Mouse (Mus musculus): Measurements from ENCODE around the gene Lrrc20. TPM values are rescaled to one million over a fixed set of nuclear protein-coding genes. Genes with fewer than 3 reads are reported as not detected.

The Lrrc20 gene
- polyA plus RNA-seq (2014; fragmentation: Nextera tagmentation; extraction: Ambion mirVana): 9.7 TPM in 2 replicates

- no peaks in the 10 kb centered on the region for H3K27me3 ChIP-seq (replicated peaks; ENCODE audit: control insufficient read depth, insufficient read depth, low read length)
- WGBS: 0% methylated on average over 29 of the region's 70 CpGs
- H3K36me3 ChIP-seq (ENCODE audit: control insufficient read depth, insufficient read depth, low read length): no peaks in the 10 kb centered on the region
- no peaks in the 10 kb centered on the region for H3K9me3 ChIP-seq (ENCODE audit: control insufficient read depth, low read length)
- ATAC-seq (ENCODE audit: low read depth) (peak; percentile 99), DNase-seq (ENCODE audit: low spot score) (peak; percentile 97)
- H3K4me1 ChIP-seq (ENCODE audit: control insufficient read depth, insufficient read depth, low read length): peaks cover 5% of the 10 kb centered on the region; the same call in 1 of the 2 replicates
- H3K27ac ChIP-seq (replicated peaks; ENCODE audit: low read depth, low read length): no peak within 1 kb of the TSS; the same call in 1 of the 2 replicates
- H3K4me2 ChIP-seq (ENCODE audit: low read depth, low read length): peak within 1 kb of the TSS; percentile 75
- peak within 1 kb of the TSS; percentile 65 for H3K4me3 ChIP-seq (ENCODE audit: low read depth, low read length)
- H3K9ac ChIP-seq (ENCODE audit: low read depth, low read length): peak within 1 kb of the TSS; percentile 67
These were observed at the start of gene Lrrc20 for GRCm38 (mm10) chr10:61475594-61476439. Gene Lrrc20 (plus strand): TSS chr10:61475801.

DNA sequence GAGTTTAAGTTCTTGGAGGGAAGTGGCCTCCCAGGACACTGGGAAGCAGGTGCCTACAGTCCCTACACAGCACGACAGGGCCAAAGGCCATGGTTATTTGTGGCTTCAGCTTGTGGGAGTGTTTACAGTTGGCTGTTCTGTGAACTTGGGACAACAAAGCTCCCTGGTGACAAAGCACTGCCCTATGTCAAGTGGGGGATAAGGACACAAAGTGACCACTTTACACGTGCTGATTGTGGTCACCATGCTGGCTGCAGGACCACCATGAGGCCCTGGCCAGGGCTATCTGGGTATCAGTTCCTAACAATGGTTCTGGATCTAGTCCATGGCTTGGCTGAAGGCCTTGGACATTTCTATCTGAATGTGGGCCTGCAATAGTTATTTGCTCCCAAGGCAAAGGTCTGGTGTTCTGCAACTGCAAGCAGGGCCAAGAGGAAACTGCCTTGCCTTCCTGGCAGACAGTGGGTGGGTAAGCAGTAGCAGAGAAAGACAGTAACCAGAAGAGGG lies 49.3 kb upstream of the Lrrc20 start:
- no peaks in the 10 kb centered on the region for H3K9me3 ChIP-seq (ENCODE audit: control insufficient read depth, low read length)
- H3K4me3 ChIP-seq (ENCODE audit: low read depth, low read length): no peak overlapping the region
- peaks cover 8% of the 10 kb centered on the region for H3K4me1 ChIP-seq (ENCODE audit: control insufficient read depth, insufficient read depth, low read length)
- peaks cover 27% of the 10 kb centered on the region for H3K36me3 ChIP-seq (ENCODE audit: control insufficient read depth, insufficient read depth, low read length)
- DNase-seq (ENCODE audit: low spot score) (no peak), ATAC-seq (ENCODE audit: low read depth) (no peak)
- H3K9ac ChIP-seq (ENCODE audit: low read depth, low read length): no peak overlapping the region
- no peaks in the 10 kb centered on the region for H3K27me3 ChIP-seq (replicated peaks; ENCODE audit: control insufficient read depth, insufficient read depth, low read length)
- no peak overlapping the region for H3K27ac ChIP-seq (replicated peaks; ENCODE audit: low read depth, low read length)
- WGBS: 53% methylated on average over 2 of the region's 2 CpGs
- no peak overlapping the region for H3K4me2 ChIP-seq (ENCODE audit: low read depth, low read length)

DNA sequence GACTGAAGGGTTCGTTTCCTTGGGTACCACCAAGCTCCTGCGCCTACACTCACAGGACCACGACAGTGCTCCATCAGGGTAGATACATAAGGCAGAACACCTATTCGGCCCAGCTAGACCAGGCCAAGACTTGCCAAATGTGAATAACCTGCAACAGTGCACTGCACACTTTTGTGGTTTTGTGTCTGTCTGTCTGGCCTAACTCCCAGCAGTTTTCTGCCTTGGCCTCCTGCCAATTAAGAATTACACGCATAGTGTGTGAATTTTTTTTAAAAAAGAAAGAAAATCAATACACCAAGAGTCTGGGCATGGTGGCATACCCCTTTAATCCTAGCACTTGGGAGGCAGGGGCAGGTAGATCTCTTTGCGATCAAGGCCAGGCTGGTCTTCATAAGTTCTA lies 47.6 kb upstream of the Lrrc20 start:
- Histone ChIP-seq H3K4me2 (ENCODE audit: low read depth, low read length) (no peak overlapping the region), H3K27ac (replicated peaks; ENCODE audit: low read depth, low read length) (no peak overlapping the region), H3K4me3 (ENCODE audit: low read depth, low read length) (no peak overlapping the region), H3K27me3 (replicated peaks; ENCODE audit: control insufficient read depth, insufficient read depth, low read length) (no peaks in the 10 kb centered on the region), H3K36me3 (ENCODE audit: control insufficient read depth, insufficient read depth, low read length) (peaks cover 36% of the 10 kb centered on the region), H3K4me1 (ENCODE audit: control insufficient read depth, insufficient read depth, low read length) (peaks cover 8% of the 10 kb centered on the region), H3K9ac (ENCODE audit: low read depth, low read length) (no peak overlapping the region), H3K9me3 (ENCODE audit: control insufficient read depth, low read length) (no peaks in the 10 kb centered on the region)
- DNase-seq (ENCODE audit: low spot score) (no peak), ATAC-seq (ENCODE audit: low read depth) (no peak)
- WGBS: 86% methylated on average over 6 of the region's 6 CpGs

- H3K27me3 ChIP-seq (replicated peaks; ENCODE audit: control insufficient read depth, insufficient read depth, low read length): no peaks in the 10 kb centered on the region
- DNase-seq (ENCODE audit: low spot score) (no peak), ATAC-seq (ENCODE audit: low read depth) (no peak)
- 63% methylated on average over 4 of the region's 4 CpGs for WGBS
- no peak overlapping the region for H3K27ac ChIP-seq (replicated peaks; ENCODE audit: low read depth, low read length)
- H3K4me2 ChIP-seq (ENCODE audit: low read depth, low read length): no peak overlapping the region
- H3K36me3 ChIP-seq (ENCODE audit: control insufficient read depth, insufficient read depth, low read length): peaks cover 41% of the 10 kb centered on the region
- no peak overlapping the region for H3K4me3 ChIP-seq (ENCODE audit: low read depth, low read length)
- H3K9ac ChIP-seq (ENCODE audit: low read depth, low read length): no peak overlapping the region
- peaks cover 8% of the 10 kb centered on the region for H3K4me1 ChIP-seq (ENCODE audit: control insufficient read depth, insufficient read depth, low read length)
- no peaks in the 10 kb centered on the region for H3K9me3 ChIP-seq (ENCODE audit: control insufficient read depth, low read length)
These were observed 47.2 kb upstream of the Lrrc20 start for GRCm38 (mm10) chr10:61428416-61428815.

- DNase-seq (ENCODE audit: low spot score): no peak
- no peaks in the 10 kb centered on the region for H3K27me3 ChIP-seq (replicated peaks; ENCODE audit: control insufficient read depth, insufficient read depth, low read length)
- H3K4me1 ChIP-seq (ENCODE audit: control insufficient read depth, insufficient read depth, low read length): peaks cover 8% of the 10 kb centered on the region
- no peak overlapping the region for H3K9ac ChIP-seq (ENCODE audit: low read depth, low read length)
- H3K36me3 ChIP-seq (ENCODE audit: control insufficient read depth, insufficient read depth, low read length): peaks cover 47% of the 10 kb centered on the region
- WGBS: 86% methylated on average over 5 of the region's 5 CpGs
- no peak overlapping the region for H3K4me2 ChIP-seq (ENCODE audit: low read depth, low read length)
- H3K4me3 ChIP-seq (ENCODE audit: low read depth, low read length): no peak overlapping the region
- no peak overlapping the region for H3K27ac ChIP-seq (replicated peaks; ENCODE audit: low read depth, low read length)
- no peak for ATAC-seq (ENCODE audit: low read depth)
- H3K9me3 ChIP-seq (ENCODE audit: control insufficient read depth, low read length): no peaks in the 10 kb centered on the region
These were observed 46.6 kb upstream of the Lrrc20 start for GRCm38 (mm10) chr10:61429043-61429442.

- no peak for ATAC-seq (ENCODE audit: low read depth)
- no peaks in the 10 kb centered on the region for H3K27me3 ChIP-seq (replicated peaks; ENCODE audit: control insufficient read depth, insufficient read depth, low read length)
- no peak overlapping the region for H3K27ac ChIP-seq (replicated peaks; ENCODE audit: low read depth, low read length)
- no peak overlapping the region for H3K4me2 ChIP-seq (ENCODE audit: low read depth, low read length)
- H3K9ac ChIP-seq (ENCODE audit: low read depth, low read length): no peak overlapping the region
- H3K36me3 ChIP-seq (ENCODE audit: control insufficient read depth, insufficient read depth, low read length): peaks cover 67% of the 10 kb centered on the region
- DNase-seq (ENCODE audit: low spot score): no peak
- H3K4me1 ChIP-seq (ENCODE audit: control insufficient read depth, insufficient read depth, low read length): no peaks in the 10 kb centered on the region
- H3K9me3 ChIP-seq (ENCODE audit: control insufficient read depth, low read length): no peaks in the 10 kb centered on the region
- 91% methylated on average over 9 of the region's 9 CpGs for WGBS
- H3K4me3 ChIP-seq (ENCODE audit: low read depth, low read length): no peak overlapping the region
These were observed 44.2 kb upstream of the Lrrc20 start for GRCm38 (mm10) chr10:61431375-61431774.

DNA sequence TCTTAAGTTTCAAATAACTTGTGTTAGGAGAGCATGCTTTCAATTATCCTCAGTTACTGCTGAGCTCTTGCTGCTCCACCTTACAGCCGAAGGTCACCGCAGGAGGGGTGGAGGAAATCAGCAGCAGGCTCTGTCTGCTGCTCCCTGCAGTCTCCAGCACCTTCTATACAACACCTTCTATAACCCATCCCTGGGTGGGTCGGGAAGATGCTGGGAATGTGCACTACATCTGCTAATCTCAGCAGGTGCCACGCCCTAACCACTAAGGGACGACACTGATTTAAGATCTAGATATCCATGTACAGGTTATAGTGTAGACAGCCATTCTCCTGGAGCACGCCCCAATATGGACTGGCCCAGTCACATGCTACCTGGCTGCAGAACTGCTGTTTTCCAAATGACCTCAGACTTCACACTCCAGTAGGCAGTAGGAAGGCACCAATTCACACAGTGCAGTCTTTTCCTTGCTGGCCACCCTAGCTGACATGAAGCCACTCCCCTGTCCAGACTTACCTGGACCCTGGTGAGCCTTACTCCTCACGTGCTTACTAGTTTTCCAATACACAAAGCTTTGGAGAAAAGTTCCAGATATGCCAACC lies 35.3 kb upstream of the Lrrc20 start:
- 80% methylated on average over 7 of the region's 7 CpGs for WGBS
- DNase-seq (ENCODE audit: low spot score): no peak
- H3K27me3 ChIP-seq (replicated peaks; ENCODE audit: control insufficient read depth, insufficient read depth, low read length): no peaks in the 10 kb centered on the region

DNA sequence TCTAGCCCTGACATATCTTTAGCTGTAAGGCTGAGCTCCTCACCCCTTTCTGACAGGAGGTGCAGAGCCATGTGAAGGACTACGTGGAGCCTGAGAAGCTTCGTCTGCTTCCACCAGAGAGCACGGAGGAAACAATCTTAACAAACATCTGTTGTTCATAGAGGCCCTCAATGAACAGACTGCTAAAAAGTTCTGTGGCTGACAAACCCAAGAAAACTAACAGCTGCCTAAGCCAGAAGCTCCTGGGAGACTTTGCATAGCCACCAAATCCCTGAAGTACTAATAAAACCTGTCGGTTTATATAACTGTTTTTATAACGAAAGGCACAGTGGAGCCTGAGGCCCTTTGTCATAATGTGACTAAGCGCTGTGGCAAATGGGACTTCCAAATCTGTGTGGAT lies 32.1 kb upstream of the Lrrc20 start:
- Histone ChIP-seq H3K4me3 (ENCODE audit: low read depth, low read length) (no peak overlapping the region), H3K4me1 (ENCODE audit: control insufficient read depth, insufficient read depth, low read length) (peaks cover 32% of the 10 kb centered on the region), H3K9ac (ENCODE audit: low read depth, low read length) (no peak overlapping the region; the same call in 1 of the 2 replicates), H3K4me2 (ENCODE audit: low read depth, low read length) (no peak overlapping the region), H3K27me3 (replicated peaks; ENCODE audit: control insufficient read depth, insufficient read depth, low read length) (no peaks in the 10 kb centered on the region), H3K27ac (replicated peaks; ENCODE audit: low read depth, low read length) (no peak overlapping the region), H3K9me3 (ENCODE audit: control insufficient read depth, low read length) (no peaks in the 10 kb centered on the region), H3K36me3 (ENCODE audit: control insufficient read depth, insufficient read depth, low read length) (peaks cover 3% of the 10 kb centered on the region)
- WGBS: 30% methylated on average over 6 of the region's 6 CpGs
- ATAC-seq (ENCODE audit: low read depth): peak; percentile 19; the same call in 1 of the 2 replicates
- DNase-seq (ENCODE audit: low spot score): peak; percentile 48

More for the DNA sequence above, 35.3 kb upstream of the Lrrc20 start:
- peaks cover 7% of the 10 kb centered on the region; the same call in 1 of the 2 replicates for H3K36me3 ChIP-seq (ENCODE audit: control insufficient read depth, insufficient read depth, low read length)
- H3K9me3 ChIP-seq (ENCODE audit: control insufficient read depth, low read length): no peaks in the 10 kb centered on the region
- no peak overlapping the region for H3K9ac ChIP-seq (ENCODE audit: low read depth, low read length)
- no peak overlapping the region for H3K4me2 ChIP-seq (ENCODE audit: low read depth, low read length)
- H3K4me1 ChIP-seq (ENCODE audit: control insufficient read depth, insufficient read depth, low read length): peaks cover 20% of the 10 kb centered on the region
- no peak overlapping the region for H3K27ac ChIP-seq (replicated peaks; ENCODE audit: low read depth, low read length)
- no peak for ATAC-seq (ENCODE audit: low read depth)
- H3K4me3 ChIP-seq (ENCODE audit: low read depth, low read length): no peak overlapping the region

All from embryonic facial prominence, embryonic 14.5 days (tissue).